Mouse (Mus musculus) adrenal gland, adult (tissue): ENCODE data around the gene Fam160a1.

ENCODE experiments used
- DNase-seq, 2 experiments: peaks; one replicate each; pipeline ENCODE4 v3.0.0; 2022 to 2023; ENCODE audit warnings: low spot score in 1 of 2; ENCODE audit not compliant: inconsistent age in 2 of 2

Gene Fam160a1

DNA sequence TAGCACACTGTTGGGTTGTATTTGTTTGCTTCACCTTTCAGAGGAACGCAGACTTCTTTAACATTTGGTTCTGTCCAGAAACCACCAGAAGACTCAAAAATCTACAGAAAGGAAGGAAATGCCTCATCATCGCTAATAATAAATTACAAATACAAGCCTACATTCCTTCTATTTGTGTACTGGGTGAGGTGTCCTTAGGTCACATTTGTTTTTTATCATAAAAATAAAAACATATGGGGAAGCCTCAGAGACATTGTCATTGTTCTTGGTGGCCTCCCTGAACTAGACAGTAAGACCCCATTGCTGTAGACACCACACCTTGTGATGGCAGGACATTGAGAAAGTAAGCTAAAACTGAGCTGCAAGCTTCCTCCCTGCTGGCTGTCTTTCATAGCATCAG, at the start of gene Fam160a1:
Fam160a1 (minus strand) TSS at position 101 of the 400 bp plus-strand sequence.
- DNase-seq, result no peak

DNA sequence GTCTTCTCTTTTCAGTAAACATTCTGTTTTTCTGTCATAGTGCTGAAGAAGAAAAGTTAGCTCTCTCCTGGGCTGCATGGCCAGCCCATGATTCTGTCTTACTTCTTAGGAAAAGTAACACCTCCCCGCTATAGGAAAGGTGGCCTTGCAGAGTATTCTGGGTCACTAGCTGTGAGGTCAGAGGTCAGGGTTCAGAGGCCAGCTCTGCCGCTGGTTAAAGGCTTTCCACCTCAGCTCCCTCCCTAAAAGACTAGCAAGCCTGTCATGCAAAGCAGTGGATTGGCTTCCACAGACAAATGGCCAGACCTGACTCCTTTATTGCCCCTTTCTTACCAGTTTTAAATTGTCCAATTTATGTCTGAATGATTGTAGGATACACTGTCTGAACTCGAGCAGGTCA, 46.9 kb upstream of the Fam160a1 start:
- DNase-seq, result no peak

- DNase-seq, result no peak
Observed at GRCm38 (mm10) chr3:85862886-85863285, 45.8 kb upstream of the Fam160a1 start.

GRCm38 (mm10) chr3:85860996-85861395, 43.9 kb upstream of the Fam160a1 start:
- no peak for DNase-seq

GRCm38 (mm10) chr3:85859311-85859710, 42.2 kb upstream of the Fam160a1 start:
- no peak for DNase-seq

GRCm38 (mm10) chr3:85858140-85859135, 41.3 kb upstream of the Fam160a1 start:
- DNase-seq, result no peak

- no peak for DNase-seq
Observed at GRCm38 (mm10) chr3:85857083-85857482, 40.0 kb upstream of the Fam160a1 start.

DNA sequence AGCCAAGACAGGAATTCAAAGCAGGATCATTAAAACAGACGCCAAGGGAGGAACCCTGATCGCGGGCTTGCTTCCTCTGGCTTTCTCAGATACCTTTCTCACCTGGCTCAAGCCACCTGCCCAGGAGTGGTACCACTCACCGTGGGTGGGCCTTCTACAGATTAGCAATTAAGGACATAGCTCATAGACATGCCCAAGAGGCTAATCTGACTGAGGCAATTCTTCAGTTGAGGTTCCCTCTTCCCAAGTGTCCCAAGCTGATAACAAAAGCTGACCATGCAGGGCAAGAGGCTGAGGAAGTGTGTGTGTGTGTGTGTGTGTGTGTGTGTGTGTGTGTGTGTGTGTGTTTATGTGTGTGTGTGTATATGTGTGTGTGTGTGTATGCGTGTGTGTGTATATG, 38.9 kb upstream of the Fam160a1 start:
- DNase-seq, result no peak

DNA sequence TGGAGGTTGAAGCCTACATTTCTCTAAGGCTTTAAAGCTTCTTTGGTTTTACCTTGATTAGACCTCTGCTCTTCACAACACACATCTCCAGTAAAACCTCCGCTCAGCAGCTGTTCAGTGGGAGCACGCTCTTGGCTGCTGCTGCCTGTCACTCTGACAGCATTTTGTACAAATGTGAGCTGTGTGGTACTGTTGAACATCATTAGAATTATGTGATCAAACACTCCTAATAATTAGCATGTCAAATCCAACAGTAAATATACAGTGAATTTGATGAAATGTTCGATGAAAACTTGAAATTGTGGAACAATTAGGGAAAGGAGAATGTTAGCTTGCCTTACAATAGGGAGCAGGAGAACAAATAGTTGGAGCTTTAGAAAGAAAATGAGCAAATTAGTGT, 38.0 kb upstream of the Fam160a1 start:
- no peak for DNase-seq

DNA sequence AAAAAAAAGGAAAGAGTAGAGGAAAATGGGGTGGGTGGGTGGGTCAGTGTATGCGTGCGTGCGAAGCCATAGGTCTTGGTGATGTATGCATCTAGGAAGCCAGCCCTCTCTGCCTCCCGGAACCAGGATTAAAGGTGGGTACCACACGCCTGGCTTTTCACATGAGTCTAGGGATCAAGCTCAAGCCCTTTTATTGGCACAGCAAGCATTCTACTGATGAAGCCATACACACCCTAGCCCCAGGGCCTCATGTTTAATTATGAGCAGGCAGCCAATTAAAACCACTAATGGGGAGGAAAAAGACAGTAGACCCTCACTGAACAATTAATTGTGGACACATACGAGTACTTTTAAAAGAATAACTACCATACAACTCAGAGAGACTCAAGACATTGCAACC, 37.1 kb upstream of the Fam160a1 start:
- no peak for DNase-seq

DNA sequence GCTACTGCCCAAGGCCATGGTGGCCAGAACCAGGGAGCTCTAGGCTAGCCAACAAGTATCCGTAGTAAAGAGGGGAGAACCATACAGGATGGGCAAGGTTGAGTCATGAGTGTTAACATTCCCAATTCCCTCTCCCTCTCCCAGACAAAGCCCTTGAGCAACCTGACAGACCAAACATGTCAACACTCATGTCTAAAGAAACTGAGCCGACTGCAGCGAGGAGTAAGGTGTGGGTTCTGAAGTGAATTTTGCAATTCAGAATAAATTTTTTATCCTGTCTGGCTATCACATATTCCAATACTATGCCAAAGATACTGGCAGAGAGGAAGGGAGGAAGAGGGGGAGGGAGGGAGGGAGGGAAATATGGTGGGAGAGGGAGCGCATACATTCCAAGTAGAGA, 36.6 kb upstream of the Fam160a1 start:
- no peak for DNase-seq

GRCm38 (mm10) chr3:85850079-85850478, 33.0 kb upstream of the Fam160a1 start:
- no peak for DNase-seq

DNA sequence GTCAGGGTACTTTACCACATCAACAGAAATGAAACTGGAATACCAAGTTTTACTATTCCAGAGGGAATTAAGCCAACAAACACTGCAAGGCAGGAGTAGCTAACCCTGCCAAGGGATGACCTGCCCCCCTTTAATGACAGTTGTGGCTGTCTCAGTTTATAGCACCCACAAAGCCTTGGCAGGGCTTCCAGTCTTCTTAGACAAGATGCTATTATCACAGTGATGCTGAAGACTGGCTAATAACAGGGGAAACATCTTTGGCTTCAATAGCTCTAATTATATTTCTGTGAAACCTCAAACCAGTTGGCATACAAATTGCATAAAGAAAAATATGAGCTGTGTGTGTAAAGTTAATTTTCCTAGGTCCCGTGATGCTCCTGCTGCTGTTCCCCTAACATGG, 29.2 kb upstream of the Fam160a1 start:
- no peak for DNase-seq

DNA sequence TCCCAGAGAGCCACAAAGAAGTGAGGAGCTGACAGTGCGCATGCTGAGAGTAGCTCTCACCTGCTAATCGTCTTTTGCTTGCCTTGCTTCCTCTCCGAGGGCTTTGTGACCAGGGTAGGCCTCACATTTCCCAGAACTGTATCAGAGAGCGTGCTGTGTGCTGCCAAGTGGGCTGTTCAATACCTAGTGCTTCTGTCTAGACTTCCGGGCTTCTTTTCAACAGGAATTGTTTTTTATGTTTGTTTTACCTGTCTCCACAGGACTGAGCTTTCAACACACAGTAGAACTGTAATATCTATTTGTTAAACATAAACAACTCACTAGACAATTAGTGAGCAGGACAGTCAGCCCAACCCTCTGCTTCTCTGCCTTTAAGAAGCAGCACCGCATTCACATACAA, 28.2 kb upstream of the Fam160a1 start:
- no peak for DNase-seq

- DNase-seq, result no peak
Observed at GRCm38 (mm10) chr3:85842881-85843218, 25.8 kb upstream of the Fam160a1 start.

- no peak for DNase-seq
Observed at GRCm38 (mm10) chr3:85842177-85842880, 25.2 kb upstream of the Fam160a1 start.

DNA sequence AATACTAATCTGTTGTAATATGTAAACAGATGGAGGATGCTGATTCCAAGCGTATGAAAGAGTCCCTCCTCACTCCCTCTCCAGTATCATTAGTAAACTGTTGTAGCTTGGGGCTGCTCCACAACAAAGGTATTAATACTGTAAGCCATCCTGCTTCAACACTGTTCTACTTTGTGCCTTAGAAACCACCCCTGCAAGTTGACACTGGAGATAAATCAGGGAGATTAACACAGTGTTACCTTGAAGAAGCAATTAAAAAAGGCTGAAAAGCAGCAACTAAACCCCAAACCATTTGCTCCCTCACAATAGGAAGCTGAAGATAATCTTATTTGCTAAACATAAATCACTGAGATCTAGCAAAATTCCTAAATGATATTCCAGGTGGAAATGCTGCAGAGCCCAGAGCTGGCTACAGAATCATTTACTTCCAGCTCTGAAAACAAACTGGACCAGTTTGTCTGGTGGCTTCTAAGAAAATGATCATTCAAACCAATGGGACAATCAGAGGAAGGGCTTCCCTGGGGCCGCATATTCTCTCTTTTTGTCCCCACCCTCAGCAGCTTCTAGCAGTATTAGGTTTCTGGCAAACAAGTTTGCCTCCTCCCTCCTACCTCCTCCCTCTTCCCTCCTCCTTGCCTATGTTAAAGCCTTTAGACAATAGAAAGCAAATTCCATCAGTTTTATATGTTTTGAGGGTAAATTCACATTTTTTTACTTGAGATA, 24.5 kb upstream of the Fam160a1 start:
- DNase-seq, result no peak

GRCm38 (mm10) chr3:85833627-85834026, 16.5 kb upstream of the Fam160a1 start:
- no peak for DNase-seq

- no peak for DNase-seq
Observed at GRCm38 (mm10) chr3:85832490-85833155, 15.5 kb upstream of the Fam160a1 start.

DNA sequence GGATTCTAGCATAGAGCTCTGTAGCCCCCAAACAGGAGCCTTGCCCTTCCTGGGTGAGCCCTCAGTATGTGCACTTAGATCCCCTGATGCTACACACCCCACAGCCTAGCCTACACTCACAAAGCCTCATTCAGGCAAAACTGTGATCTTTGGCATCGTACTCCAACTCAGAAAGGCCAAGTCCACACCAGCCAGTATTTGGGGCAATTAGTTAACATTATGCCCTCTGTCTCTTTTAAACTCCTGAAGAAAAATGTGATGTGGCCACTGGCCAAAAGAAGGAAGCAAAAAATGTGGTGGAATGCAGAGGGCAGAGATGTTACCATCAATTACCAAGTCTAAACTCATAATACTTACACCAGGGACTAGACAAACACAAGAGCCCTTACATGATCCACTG, 14.7 kb upstream of the Fam160a1 start:
- no peak for DNase-seq

- peak in 1 of 2 experiments; percentile 53 for DNase-seq
Observed at GRCm38 (mm10) chr3:85829047-85829446, 12.0 kb upstream of the Fam160a1 start.
